Mouse (Mus musculus): ENCODE measurements around the gene Larp1b. TPM values are rescaled to one million over a fixed set of nuclear protein-coding genes. Genes with fewer than 3 reads are reported as not detected.

Larp1b gene
- total RNA-seq (2023), result 21.3 TPM

DNA sequence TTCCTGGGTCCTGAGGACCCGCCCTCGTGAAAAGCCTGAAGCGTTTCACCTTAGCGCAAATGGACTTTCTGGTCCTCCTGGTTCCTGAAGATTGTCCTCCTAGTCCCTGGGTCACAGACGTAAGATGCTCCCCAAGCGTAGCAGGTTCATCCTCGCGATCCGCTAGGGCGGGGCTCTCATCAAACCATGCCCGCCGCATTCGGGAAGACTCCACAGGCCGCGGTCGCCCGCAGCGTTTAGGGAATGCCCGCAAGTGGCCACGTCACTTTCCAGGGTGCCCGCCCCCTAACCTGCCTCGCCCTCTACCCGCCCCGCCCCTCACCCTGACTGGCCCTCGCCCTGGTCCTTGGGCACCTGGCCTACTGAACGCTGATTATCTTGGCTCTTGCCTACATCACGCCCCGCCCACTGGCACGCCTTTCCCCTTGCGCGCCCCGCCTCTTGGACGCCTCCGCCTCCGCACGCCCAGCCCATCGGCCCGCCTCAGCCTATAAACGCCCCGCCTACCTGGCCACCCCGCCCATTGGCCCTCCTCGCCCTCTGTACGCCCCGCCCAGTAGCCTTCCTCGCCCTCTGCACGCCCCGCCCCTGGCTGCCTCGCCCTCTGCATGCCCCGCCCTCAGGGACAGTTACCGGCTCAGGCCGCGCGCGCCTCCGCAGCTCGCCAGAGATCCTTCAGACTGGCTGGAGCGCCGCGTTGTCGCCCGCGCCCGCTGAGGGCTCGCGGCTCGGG is at the start of gene Larp1b:
Gene Larp1b, plus strand, starts transcription at position 659 of the 733 bp plus-strand sequence.

DNA sequence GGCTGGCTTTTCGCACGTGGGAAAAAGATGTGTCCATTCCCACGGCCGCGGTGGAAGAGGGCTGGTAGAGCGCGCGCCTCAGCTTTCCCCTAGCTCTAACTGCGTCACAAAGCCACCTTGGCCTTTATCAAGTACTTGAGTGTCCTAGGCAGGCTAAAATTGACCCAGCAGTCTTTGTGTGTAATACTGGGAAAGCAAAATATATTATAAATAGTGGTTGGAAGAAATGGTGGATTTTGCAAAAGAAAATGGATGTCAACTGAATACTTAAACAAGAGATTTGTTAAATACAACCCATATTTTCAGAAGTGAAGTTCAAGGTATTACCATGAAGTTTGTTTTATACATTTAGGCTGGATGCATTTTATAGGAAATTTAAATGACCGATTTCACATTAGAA is 47.2 kb upstream of the Larp1b start, which contains the start of gene 1700034I23Rik:
Gene 1700034I23Rik, minus strand, starts transcription at position 101 of the 400 bp plus-strand sequence.

GRCm38 (mm10) chr3:41082885-41083789 is 133.5 kb downstream of the Larp1b start, which contains the start of gene Pgrmc2:
Pgrmc2 (minus strand) TSS chr3:41083046.

Other genes starting within 250 kb of the Larp1b start
- gene Slc25a31, start 241.0 kb upstream of the Larp1b start, total RNA-seq (2023), result not detected
- 38.1 TPM for gene Hspa4l, start 205.3 kb upstream of the Larp1b start, total RNA-seq (2023)
- gene Plk4, start 149.8 kb upstream of the Larp1b start, total RNA-seq (2023), result 21.1 TPM
- gene Mfsd8, start 102.9 kb upstream of the Larp1b start, total RNA-seq (2023), result 13.9 TPM
- gene Abhd18, start 102.9 kb upstream of the Larp1b start, total RNA-seq (2023), result 15.0 TPM
- not detected for gene 1700034I23Rik, start 47.3 kb upstream of the Larp1b start, total RNA-seq (2023)
- gene Pgrmc2, start 133.2 kb downstream of the Larp1b start, total RNA-seq (2023), result 33.3 TPM